Mouse (Mus musculus) brown adipose tissue, adult 24 weeks (tissue): ENCODE data around the gene D7Ertd443e. TPM values are rescaled to one million over a fixed set of nuclear protein-coding genes. Genes with fewer than 3 reads are reported as not detected.

ENCODE experiments used
- H3K27ac ChIP-seq: fragments of 200-500 bp; replicated peaks from 2 replicates; pipeline ENCODE4 v1.5.1; 2012; ENCODE audit warnings: low read depth, mild to moderate bottlenecking, low read length
- H3K4me1 ChIP-seq: fragments of 200-500 bp; 2 replicates; pipeline ENCODE4 v1.6.1; 2012; ENCODE audit warnings: low read length, mixed read lengths; ENCODE audit not compliant: control insufficient read depth, insufficient read depth, insufficient read length
- H3K4me3 ChIP-seq: fragments of 200-500 bp; 2 replicates; pipeline ENCODE4 v1.5.1; 2012; ENCODE audit warnings: low read depth, mild to moderate bottlenecking, low read length, moderate library complexity; ENCODE audit not compliant: insufficient read depth
- polyA plus RNA-seq: library from polyadenylated mRNA; stranded (reverse); fragments of >200 nt; gene quantifications from 2 replicates; pipeline ENCODE4 v1.2.4, GENCODE M21; 2012; ENCODE audit not compliant: missing spikeins, insufficient read depth, insufficient read length

Gene D7Ertd443e
- polyA plus RNA-seq, 1 experiment = not detected

GRCm38 (mm10) chr7:134342202-134342601 lies 43.3 kb downstream of the D7Ertd443e start:
- H3K4me3 ChIP-seq = no peak overlapping the region
- H3K4me1 ChIP-seq = no peaks in the 10 kb centered on the region

GRCm38 (mm10) chr7:134335951-134336350 lies 49.5 kb downstream of the D7Ertd443e start:
- H3K27ac ChIP-seq = no peak overlapping the region
- no peak overlapping the region for H3K4me3 ChIP-seq

More at GRCm38 (mm10) chr7:134342202-134342601, 43.3 kb downstream of the D7Ertd443e start:
- no peak overlapping the region for H3K27ac ChIP-seq

GRCm38 (mm10) chr7:134320979-134321378 lies 64.5 kb downstream of the D7Ertd443e start:
- H3K4me1 ChIP-seq = no peaks in the 10 kb centered on the region
- H3K4me3 ChIP-seq = no peak overlapping the region
- H3K27ac ChIP-seq = no peak overlapping the region

More at GRCm38 (mm10) chr7:134335951-134336350, 49.5 kb downstream of the D7Ertd443e start:
- no peaks in the 10 kb centered on the region for H3K4me1 ChIP-seq

- Histone ChIP-seq H3K4me3 (no peak overlapping the region), H3K27ac (no peak overlapping the region), H3K4me1 (no peaks in the 10 kb centered on the region)
Observed at GRCm38 (mm10) chr7:134302084-134302483, 83.4 kb downstream of the D7Ertd443e start.

GRCm38 (mm10) chr7:134301285-134301684 lies 84.2 kb downstream of the D7Ertd443e start:
- Histone ChIP-seq H3K4me1 (no peaks in the 10 kb centered on the region), H3K27ac (no peak overlapping the region), H3K4me3 (no peak overlapping the region)

- Histone ChIP-seq H3K4me1 (no peaks in the 10 kb centered on the region), H3K27ac (no peak overlapping the region), H3K4me3 (no peak overlapping the region)
Observed at GRCm38 (mm10) chr7:134292750-134293149, 92.7 kb downstream of the D7Ertd443e start.

- Histone ChIP-seq H3K27ac (no peak overlapping the region), H3K4me3 (no peak overlapping the region), H3K4me1 (0 out of 2 replicates have a peak, but pooled peaks cover 2% of the 10 kb centered on the region)
Observed at GRCm38 (mm10) chr7:134289611-134290301, 95.7 kb downstream of the D7Ertd443e start.

- Histone ChIP-seq H3K4me1 (0 out of 2 replicates have a peak, but pooled peaks cover 2% of the 10 kb centered on the region), H3K4me3 (no peak overlapping the region), H3K27ac (no peak overlapping the region)
Observed at GRCm38 (mm10) chr7:134289126-134289525, 96.3 kb downstream of the D7Ertd443e start.

GRCm38 (mm10) chr7:134287570-134288222 lies 97.8 kb downstream of the D7Ertd443e start:
- Histone ChIP-seq H3K4me3 (no peak overlapping the region), H3K4me1 (0 out of 2 replicates have a peak, but pooled peaks cover 2% of the 10 kb centered on the region), H3K27ac (no peak overlapping the region)

- Histone ChIP-seq H3K4me1 (no peaks in the 10 kb centered on the region), H3K4me3 (no peak overlapping the region), H3K27ac (no peak overlapping the region)
Observed at GRCm38 (mm10) chr7:134272956-134273355, 112.5 kb downstream of the D7Ertd443e start.

GRCm38 (mm10) chr7:134272421-134272820 lies 113.0 kb downstream of the D7Ertd443e start:
- Histone ChIP-seq H3K4me3 (no peak overlapping the region), H3K4me1 (no peaks in the 10 kb centered on the region), H3K27ac (no peak overlapping the region)

GRCm38 (mm10) chr7:134265783-134266182 lies 119.7 kb downstream of the D7Ertd443e start:
- Histone ChIP-seq H3K4me1 (peaks cover 6% of the 10 kb centered on the region), H3K27ac (no peak overlapping the region), H3K4me3 (no peak overlapping the region)

GRCm38 (mm10) chr7:134263146-134263906 lies 122.1 kb downstream of the D7Ertd443e start:
- Histone ChIP-seq H3K4me1 (peaks cover 6% of the 10 kb centered on the region), H3K27ac (no peak overlapping the region), H3K4me3 (no peak overlapping the region)

- Histone ChIP-seq H3K4me3 (no peak overlapping the region), H3K4me1 (peaks cover 6% of the 10 kb centered on the region), H3K27ac (no peak overlapping the region)
Observed at GRCm38 (mm10) chr7:134261003-134261701, 124.3 kb downstream of the D7Ertd443e start.
